Mouse (Mus musculus) adrenal gland, postnatal 14 days (tissue): ENCODE measurements around the gene Pik3r6. TPM values are rescaled to one million over a fixed set of nuclear protein-coding genes. Genes with fewer than 3 reads are reported as not detected.

Experiments used
- DNase-seq: peaks from one replicate; pipeline ENCODE4 v3.0.0; 2021; ENCODE audit warnings: mixed read lengths
- long read RNA-seq, 2 experiments: library from polyadenylated mRNA; stranded (forward); transcript quantifications; one replicate each; pipeline ENCODE4 v2.0.0; 2021
- total RNA-seq: library from RNA; stranded (reverse); gene quantifications from 2 replicates; pipeline ENCODE4 v1.2.3, GENCODE M21; 2021

The Pik3r6 gene
- 4.4 and 5.1 TPM in 2 replicates for total RNA-seq
- long read RNA-seq, experiment 1, partial matches to known transcripts, result 0 of 1 reads
- long read RNA-seq, experiment 1, other reads (novel, unspliced or antisense), result 1 of 1 reads
- long read RNA-seq, experiment 2, partial matches to known transcripts, result 3 of 6 reads
- long read RNA-seq, experiment 2, other reads (novel, unspliced or antisense), result 1 of 6 reads

DNA sequence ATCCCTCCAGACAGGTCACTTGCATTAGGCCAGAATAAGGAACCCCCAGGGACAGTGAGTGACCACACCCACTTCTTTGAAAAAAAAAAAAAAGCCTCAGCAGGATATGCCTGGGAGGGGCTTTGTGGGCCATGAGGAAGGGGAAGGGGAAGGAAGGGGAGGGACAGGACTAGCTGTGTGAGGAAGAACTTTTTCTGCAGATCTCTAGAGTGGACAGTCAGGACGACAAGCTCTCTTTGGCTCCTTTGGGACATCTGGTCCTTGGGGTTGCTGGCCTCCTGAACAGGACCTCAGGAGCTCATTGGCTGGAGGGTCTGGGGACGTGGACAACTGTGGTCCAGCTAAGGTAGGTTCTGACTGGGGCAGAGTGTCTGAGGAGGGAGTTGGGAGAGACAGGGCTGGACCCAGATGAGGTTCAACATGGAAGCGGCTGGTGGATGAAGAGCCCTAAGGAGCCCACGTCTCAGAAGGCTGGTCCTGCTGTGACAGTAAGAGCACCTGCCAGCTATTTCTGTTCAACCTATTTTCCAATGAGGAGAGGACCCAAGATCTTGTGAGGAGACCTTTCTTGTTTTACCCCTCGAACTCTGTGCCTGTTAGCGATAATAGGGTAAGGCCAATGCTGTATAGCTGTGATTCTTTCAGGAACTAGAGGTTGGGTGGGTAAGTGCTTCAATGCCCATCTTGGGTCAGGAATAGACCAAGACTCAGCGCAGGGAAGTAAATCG lies at the start of gene Pik3r6:
Gene Pik3r6 (plus strand): TSS at position 118 of the 728 bp plus-strand sequence.
- peak; percentile 27 for DNase-seq

- no peak for DNase-seq
Measured at GRCm38 (mm10) chr11:68453301-68453700, 49.5 kb upstream of the Pik3r6 start.

DNA sequence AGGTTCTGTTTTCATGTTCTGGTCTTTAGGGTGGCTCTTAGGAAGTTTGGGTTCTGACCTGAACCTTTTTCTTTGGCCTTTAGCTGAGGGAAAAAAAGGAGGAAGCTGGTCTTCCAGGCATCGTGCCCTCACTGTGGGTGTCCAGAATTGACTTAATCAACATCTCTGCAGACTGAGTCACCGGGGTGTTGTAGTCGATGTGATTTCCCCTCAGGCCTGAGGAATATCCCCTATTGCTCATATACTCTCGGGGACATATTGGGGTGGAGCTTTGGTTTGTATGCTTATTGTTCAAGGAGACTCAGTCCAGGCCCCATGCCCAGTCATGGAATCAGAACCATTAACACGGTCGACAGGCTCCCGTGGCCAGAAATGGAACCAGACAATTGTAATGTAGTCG lies 44.7 kb upstream of the Pik3r6 start:
- DNase-seq, result no peak

DNA sequence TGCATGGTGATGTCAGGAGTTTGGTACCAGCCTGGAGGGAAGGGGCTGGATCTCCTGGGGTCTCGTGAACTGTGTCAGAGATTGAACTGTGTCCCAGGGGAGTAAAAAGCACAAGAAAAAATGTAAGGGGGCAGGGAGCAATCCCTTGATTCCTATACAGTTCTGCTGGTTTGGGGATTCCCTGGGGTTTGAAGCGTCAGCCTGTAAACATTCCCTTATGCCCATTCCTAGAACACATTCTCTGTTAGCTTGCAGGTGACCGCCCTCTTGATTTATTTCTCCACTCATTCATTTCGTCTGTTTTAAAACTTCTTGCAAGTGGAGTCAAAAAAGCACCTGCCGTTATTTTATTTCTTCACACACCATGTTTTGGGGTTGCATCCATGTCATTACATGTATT lies 43.8 kb upstream of the Pik3r6 start:
- DNase-seq, result no peak

DNA sequence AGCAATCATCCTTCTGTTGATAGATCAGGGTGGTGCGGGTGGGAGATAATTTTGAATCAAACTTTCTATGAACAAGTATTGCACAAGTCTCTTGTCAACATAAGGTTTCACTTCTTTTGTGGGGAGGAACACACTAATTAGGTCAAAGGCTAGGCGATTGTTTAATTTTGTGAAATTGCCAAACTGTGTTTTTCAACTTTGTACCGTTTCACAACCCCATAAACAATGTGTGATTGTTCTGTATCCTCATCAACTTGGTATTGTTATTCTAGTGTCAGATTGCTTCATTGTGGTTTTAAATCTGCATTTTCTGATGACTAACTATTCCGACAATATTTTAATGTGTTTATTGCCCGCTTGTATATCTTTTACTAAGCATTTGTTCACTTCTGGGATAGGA lies 43.3 kb upstream of the Pik3r6 start:
- DNase-seq, result no peak

GRCm38 (mm10) chr11:68462716-68463115 lies 40.1 kb upstream of the Pik3r6 start:
- DNase-seq, result no peak

DNA sequence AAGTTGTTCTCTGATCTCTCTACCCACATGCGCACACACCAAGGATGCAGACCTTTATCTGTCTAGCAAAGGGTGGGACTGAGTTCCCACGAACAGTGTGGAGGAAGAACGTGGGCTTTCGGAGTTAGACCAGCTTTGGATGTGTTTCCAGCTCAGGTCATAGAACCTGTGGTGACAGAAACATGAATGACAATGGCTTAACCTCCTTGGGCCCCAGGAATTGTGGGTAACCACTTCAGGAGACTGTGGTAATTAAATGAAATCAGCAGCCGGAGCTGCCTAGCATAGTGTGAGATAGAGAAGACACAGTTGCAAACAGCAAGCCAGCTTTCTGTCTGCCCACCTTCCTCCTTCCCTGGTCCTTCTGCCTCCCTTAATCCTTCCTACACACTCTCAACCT lies 38.6 kb upstream of the Pik3r6 start:
- DNase-seq, result no peak

GRCm38 (mm10) chr11:68465090-68465489 lies 37.7 kb upstream of the Pik3r6 start:
- DNase-seq, result no peak

GRCm38 (mm10) chr11:68467441-68467840 lies 35.4 kb upstream of the Pik3r6 start:
- DNase-seq, result peak; percentile 1

GRCm38 (mm10) chr11:68467962-68468612 lies 34.7 kb upstream of the Pik3r6 start:
- peak; percentile 4 for DNase-seq

DNA sequence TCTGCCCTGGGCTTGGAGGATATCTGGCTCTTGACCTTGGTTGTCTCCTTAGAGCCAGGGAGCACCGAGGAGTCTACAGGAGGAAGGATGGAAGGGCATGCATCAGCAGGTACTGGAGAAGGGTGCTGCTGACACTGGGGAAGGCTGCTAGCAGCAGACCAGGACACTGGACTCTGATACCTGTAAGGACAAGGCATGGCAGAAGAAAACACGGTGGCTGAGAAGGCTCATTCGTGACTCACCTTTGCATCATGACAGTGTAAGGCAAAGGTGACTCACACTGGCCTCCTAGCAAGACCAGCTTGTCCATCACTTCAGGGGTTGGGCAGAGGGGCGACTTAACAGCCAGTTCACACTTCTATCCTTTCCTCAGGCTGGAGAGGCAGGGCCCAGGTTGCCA lies 33.9 kb upstream of the Pik3r6 start:
- peak; percentile 4 for DNase-seq

- peak; percentile 0 for DNase-seq
Measured at GRCm38 (mm10) chr11:68472162-68472849, 30.5 kb upstream of the Pik3r6 start.

DNA sequence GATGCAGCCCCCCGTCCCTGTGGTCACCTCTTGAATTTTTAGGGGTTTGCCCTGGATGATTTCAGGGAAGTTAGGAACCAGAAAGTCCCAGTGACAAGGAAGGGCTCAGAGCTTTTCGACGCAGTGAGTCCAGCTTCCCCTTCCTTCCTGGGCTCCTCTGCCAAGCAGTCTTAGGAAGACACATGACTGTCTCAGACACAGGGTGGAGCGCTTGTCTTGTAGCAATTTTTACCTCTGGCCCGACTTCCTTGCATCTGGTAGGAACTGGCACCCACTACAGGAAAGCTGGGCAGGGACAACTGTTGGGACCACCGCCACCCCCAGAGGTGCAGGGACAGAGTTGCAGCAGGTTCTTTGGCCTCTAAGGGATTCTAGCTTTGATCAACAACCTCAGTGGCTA lies 28.2 kb upstream of the Pik3r6 start:
- DNase-seq, result no peak

DNA sequence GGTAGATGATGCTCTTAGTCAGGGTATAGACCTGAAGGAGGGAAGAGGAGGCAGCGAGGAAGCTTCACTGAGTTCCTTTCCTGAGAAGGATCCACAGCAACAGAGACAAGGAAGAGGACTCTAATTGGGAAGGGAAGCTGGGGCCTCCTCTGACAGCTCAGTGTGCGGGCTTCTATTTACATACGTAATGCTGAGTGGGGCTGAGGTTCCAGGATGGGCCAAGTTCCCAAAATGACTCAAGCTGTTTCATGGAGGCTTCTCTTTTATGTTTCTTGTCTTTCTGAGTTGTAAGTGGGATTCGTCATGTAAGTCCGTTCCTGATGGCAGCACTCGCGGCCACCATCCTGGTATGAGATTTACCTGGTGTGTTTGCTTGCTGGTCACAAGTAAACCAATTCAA lies 27.1 kb upstream of the Pik3r6 start:
- no peak for DNase-seq

GRCm38 (mm10) chr11:68477661-68478060 lies 25.2 kb upstream of the Pik3r6 start:
- DNase-seq, result no peak

DNA sequence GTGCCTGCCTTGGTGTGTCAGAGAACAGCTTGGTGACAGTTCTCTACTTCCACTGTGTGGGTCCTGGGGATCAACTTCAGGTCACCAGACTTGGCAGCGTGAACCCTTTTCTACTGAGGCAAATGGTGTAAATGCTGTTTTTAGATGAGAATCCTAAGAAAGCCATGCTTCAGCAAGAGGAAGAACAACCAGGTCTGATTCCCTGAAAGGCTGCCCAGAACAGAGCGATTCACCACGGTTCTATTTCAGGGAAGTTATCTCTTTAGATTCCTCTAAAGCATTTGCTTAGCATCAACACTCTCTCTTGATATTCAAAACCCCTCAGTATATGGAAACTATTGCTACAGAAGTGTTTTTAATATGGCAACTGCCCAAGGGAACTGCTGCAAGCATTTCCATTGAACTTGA lies 24.2 kb upstream of the Pik3r6 start:
- DNase-seq, result no peak

DNA sequence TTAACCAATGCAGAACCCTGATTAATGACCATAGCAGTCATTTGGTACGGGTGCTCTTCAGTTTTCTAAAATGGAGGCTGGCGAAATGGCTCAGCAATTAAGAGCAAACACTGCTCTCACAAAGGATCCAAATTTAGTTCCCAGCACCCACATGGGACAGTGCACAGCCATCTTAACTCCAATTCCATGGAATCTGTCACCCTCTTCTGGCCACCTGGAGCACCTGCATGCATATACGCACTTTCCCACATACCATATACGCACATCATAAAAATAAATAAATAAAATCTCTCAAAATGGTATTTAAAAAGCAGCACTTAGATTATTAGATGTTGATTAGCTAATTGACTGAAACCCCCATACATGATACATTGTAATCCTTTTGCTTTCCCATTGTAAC lies 22.2 kb upstream of the Pik3r6 start:
- DNase-seq, result no peak

DNA sequence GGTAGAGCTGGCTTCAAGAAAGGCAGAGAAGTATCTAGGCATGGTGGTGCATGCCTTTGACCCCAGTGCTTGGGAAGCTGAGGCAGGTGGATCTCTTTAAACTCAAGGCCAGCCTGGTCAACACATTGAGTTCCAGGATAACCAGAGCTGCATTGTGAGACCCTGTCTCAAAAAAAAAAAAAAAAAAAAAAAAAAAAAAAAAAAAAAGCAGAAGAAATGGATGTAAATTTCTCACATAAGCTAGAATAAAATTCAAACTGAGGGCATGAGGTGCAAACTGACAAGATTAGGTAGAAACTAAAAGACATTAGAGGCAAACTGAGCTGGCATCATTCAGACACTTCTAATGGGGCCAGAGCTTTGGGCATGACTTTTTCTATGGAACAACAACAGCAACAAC lies 20.8 kb upstream of the Pik3r6 start:
- no peak for DNase-seq

GRCm38 (mm10) chr11:68483213-68483612 lies 19.6 kb upstream of the Pik3r6 start:
- no peak for DNase-seq

- no peak for DNase-seq
Measured at GRCm38 (mm10) chr11:68484431-68484830, 18.4 kb upstream of the Pik3r6 start.

- DNase-seq, result peak; percentile 37
Measured at GRCm38 (mm10) chr11:68485206-68485942, 17.4 kb upstream of the Pik3r6 start.

- DNase-seq, result no peak
Measured at GRCm38 (mm10) chr11:68486093-68486492, 16.7 kb upstream of the Pik3r6 start.
